Comparison of ENCODE assay signal across 8 mouse cellular contexts in the genomic region with DNA sequence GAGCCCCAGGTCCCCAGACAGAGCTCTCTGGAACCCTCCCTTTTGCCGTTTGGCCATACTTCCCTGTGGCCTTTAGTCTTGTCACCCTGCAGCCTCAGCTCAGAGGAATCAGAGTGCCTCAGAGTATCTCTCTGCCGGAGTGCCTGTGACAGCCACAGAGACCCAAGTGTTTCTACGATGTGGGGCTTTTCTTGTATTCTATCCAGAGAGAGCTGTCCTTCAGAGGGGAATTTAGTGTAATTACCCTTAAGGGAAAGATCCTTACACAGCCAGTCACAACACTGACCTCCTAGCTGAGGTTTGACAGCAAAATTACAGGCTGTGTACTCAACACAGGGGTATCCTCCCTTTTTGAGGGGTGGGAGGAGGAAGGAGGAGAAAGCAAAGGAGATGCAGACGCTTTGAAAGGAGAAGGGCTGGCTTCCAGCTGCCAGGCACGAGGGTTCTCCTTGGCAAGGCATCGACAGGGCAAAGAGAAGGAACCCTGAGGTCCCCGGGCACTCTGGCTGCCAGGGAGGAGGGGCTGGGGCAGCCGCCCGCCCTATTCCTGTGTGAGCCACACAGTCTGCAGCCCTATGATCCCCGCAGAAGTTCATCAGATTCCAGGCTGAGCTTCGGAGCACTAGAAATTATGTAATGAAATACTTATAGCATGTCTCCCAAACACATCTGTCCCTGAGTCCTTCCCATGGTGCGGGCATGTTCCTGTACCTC. TPM values are rescaled to one million over a fixed set of nuclear protein-coding genes. Genes with fewer than 3 reads are reported as not detected.
A peak's percentile ranks its signal among the peaks of the same experiment; 100 is the strongest.
DNase-seq lines count a peak whose midpoint lies in the region; ATAC-seq lines count a peak whose summit lies in the region.

No protein-coding gene starts in this region.

- intact Hi-C loops in left cerebral cortex, postnatal 4 days (cut with DNase I): no loop called here
- intact Hi-C loops in left cerebral cortex, postnatal 14 days (cut with DNase I): no loop called here

- 12% methylated on average over 12 of the region's 12 CpGs for WGBS in embryonic facial prominence, embryonic 12.5 days
- 18% methylated on average over 12 of the region's 12 CpGs for WGBS in hindbrain, embryonic 16.5 days

- peak; percentile 7; the same call in 1 of the 2 replicates for ATAC-seq in embryonic facial prominence, embryonic 12.5 days (ENCODE audit: insufficient number of reproducible peaks, insufficient read depth, low FRiP score, low TSS enrichment)
- ATAC-seq in hindbrain, embryonic 16.5 days: peak; percentile 48

- no peak overlapping the region; the same call in 1 of the 2 replicates for H3K27ac ChIP-seq in embryonic facial prominence, embryonic 12.5 days
- H3K27ac ChIP-seq in hindbrain, embryonic 16.5 days (ENCODE audit: low read depth, low read length): peak overlapping the region; percentile 3; the same call in 1 of the 2 replicates

- H3K9ac ChIP-seq in embryonic facial prominence, embryonic 12.5 days: no peak overlapping the region
- H3K9ac ChIP-seq in hindbrain, embryonic 16.5 days (ENCODE audit: low read depth, low read length): peak overlapping the region; percentile 23; the same call in 1 of the 2 replicates

- H3K9me3 ChIP-seq in embryonic facial prominence, embryonic 12.5 days: no peaks in the 10 kb centered on the region
- no peaks in the 10 kb centered on the region for H3K9me3 ChIP-seq in hindbrain, embryonic 16.5 days (ENCODE audit: control insufficient read depth, low read length)

- peaks cover 23% of the 10 kb centered on the region for H3K4me1 ChIP-seq in embryonic facial prominence, embryonic 12.5 days
- peaks cover 17% of the 10 kb centered on the region for H3K4me1 ChIP-seq in hindbrain, embryonic 16.5 days (ENCODE audit: control insufficient read depth, insufficient read depth, low read depth, low read length)

- no peak overlapping the region for H3K4me3 ChIP-seq in embryonic facial prominence, embryonic 12.5 days
- H3K4me3 ChIP-seq in hindbrain, embryonic 16.5 days (ENCODE audit: low read length): no peak overlapping the region

- H3K4me2 ChIP-seq in embryonic facial prominence, embryonic 12.5 days (replicated peaks): peak overlapping the region; percentile 16
- H3K4me2 ChIP-seq in hindbrain, embryonic 16.5 days (ENCODE audit: low read length): peak overlapping the region; percentile 3; the same call in 1 of the 2 replicates

- DNase-seq in left cerebral cortex, postnatal 4 days: peak; percentile 53
- no peak for DNase-seq in left cerebral cortex, postnatal 14 days (ENCODE audit: low spot score in 2 of 2)
- peak; percentile 17 to 40 for DNase-seq in lung, postnatal 4 days
- no peak for DNase-seq in right cerebral cortex, postnatal 4 days
- DNase-seq in left cerebral cortex, adult 18-20 months (ENCODE audit: low spot score in 2 of 2): no peak
- DNase-seq in left cerebral cortex, adult 9 months (ENCODE audit: low spot score in 2 of 2): no peak

- H3K36me3 ChIP-seq in embryonic facial prominence, embryonic 12.5 days: no peaks in the 10 kb centered on the region
- H3K36me3 ChIP-seq in hindbrain, embryonic 16.5 days (ENCODE audit: control insufficient read depth, insufficient read depth, low read length): no peaks in the 10 kb centered on the region

- no peaks in the 10 kb centered on the region for H3K27me3 ChIP-seq in embryonic facial prominence, embryonic 12.5 days
- H3K27me3 ChIP-seq in hindbrain, embryonic 16.5 days (replicated peaks; ENCODE audit: control insufficient read depth, insufficient read depth, low read length): peaks cover 6% of the 10 kb centered on the region; the same call in 1 of the 2 replicates

RNA-seq across cellular contexts. Expression of gene Foxp4, which starts 28.1 kb away (rescaled TPM):
- 10 to 100 TPM; 78.3 to 89.0 TPM for total RNA-seq in left cerebral cortex, postnatal 4 days (2021)
- 10 to 100 TPM; 43.1 to 55.1 TPM for total RNA-seq in left cerebral cortex, postnatal 14 days (2021)
- 51.0 and 52.4 TPM in 2 replicates for polyA plus RNA-seq in embryonic facial prominence, embryonic 12.5 days (2016; fragmentation: Nextera tagmentation; extraction: Ambion mirVana)
- polyA plus RNA-seq in hindbrain, embryonic 16.5 days (2015; fragmentation: Nextera tagmentation; extraction: Ambion mirVana): 27.4 and 31.8 TPM in 2 replicates
- total RNA-seq in left cerebral cortex, adult 18-20 months (2021): 10 to 100 TPM; 47.6 to 47.8 TPM

Comparison
In these comparisons a context has a peak if more than half of its experiments do, and no peak if none do; other contexts are left out.
1. DNase-seq: peak in left cerebral cortex, postnatal 4 days (single experiment) and lung, postnatal 4 days (2 of 2); none in left cerebral cortex, postnatal 14 days (0 of 2), right cerebral cortex, postnatal 4 days (single experiment), left cerebral cortex, adult 18-20 months (0 of 2) and left cerebral cortex, adult 9 months (0 of 2).